Mouse (Mus musculus) pancreas, adult 10 weeks (tissue): ENCODE data around the gene Pou3f3. TPM values are rescaled to one million over a fixed set of nuclear protein-coding genes. Genes with fewer than 3 reads are reported as not detected.

Experiments
- polyA plus RNA-seq: library from polyadenylated mRNA; stranded (reverse); fragments of 350-450 nt; fragmentation: Illumina TruSeq; extraction: RNeasy Lipid Tissue Mini Kit (QIAGEN cat#74804); gene quantifications from one replicate; pipeline ENCODE4 v1.2.3, GENCODE M21; 2015; ENCODE audit warnings: low read depth, low replicate concordance; ENCODE audit not compliant: insufficient read depth

Pou3f3 gene
- not detected for polyA plus RNA-seq

DNA sequence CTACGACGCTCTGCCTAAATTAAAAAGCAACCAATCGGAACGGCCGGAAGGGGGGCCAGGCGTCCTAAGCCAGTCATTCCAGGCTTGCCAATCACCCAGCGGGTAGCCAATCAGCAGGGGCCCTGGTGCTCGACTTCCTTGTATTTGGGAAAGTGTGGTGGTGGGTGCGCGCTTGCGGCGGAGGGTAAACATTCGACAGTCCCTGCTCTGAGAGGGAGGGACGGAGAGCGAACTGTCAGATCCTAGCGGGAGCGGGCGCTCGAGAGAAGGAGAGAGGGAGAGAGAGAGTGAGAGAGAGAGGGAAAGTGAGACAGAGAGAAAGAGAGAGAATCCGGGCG is at the start of gene Pou3f3:
Gene Pou3f3, plus strand, starts transcription at position 191 of the 338 bp plus-strand sequence.

Other genes starting within 250 kb of the Pou3f3 start
- gene Mrps9, start 155.5 kb downstream of the Pou3f3 start, polyA plus RNA-seq, result 10.6 TPM